Mouse (Mus musculus) heart, embryonic 11.5 days (tissue): ENCODE measurements at regions not wholly inside any gene's neighbourhood (a gene's known extent, or its start where the extent isn't known, plus 50 kb on each side); places are given as distances from the start of the nearest gene placed in this dataset.

Experiments used
- ATAC-seq: fragments of 200-750 bp; cut with Nextera tagmentation; replicated peaks from 2 replicates; pipeline ENCODE4 v1.8.0; 2017; ENCODE audit warnings: moderate library complexity; ENCODE audit not compliant: insufficient number of reproducible peaks, low FRiP score, low TSS enrichment
- H3K27ac ChIP-seq: fragments of 300-500 bp; sonication (generic); 2 replicates; pipeline ENCODE4 v1.5.1; 2014; ENCODE audit warnings: mild to moderate bottlenecking, low read depth, low read length
- H3K27me3 ChIP-seq: fragments of 300-500 bp; sonication (generic); 2 replicates; pipeline ENCODE4 v1.6.1; 2014; ENCODE audit warnings: mild to moderate bottlenecking, low read length, mixed read lengths; ENCODE audit not compliant: control insufficient read depth, insufficient read depth
- H3K36me3 ChIP-seq: fragments of 300-500 bp; sonication (generic); 2 replicates; pipeline ENCODE4 v1.6.1; 2014; ENCODE audit warnings: mild to moderate bottlenecking, low read length, moderate library complexity, mixed read lengths; ENCODE audit not compliant: control insufficient read depth, insufficient read depth
- H3K4me1 ChIP-seq: fragments of 300-500 bp; sonication (generic); 2 replicates; pipeline ENCODE4 v1.6.1; 2014; ENCODE audit warnings: low read length; ENCODE audit not compliant: control insufficient read depth, insufficient read depth
- H3K4me2 ChIP-seq: fragments of 300-500 bp; sonication (generic); 2 replicates; pipeline ENCODE4 v1.6.1; 2014; ENCODE audit warnings: mild to moderate bottlenecking, moderate library complexity
- H3K4me3 ChIP-seq: fragments of 300-500 bp; sonication (generic); 2 replicates; pipeline ENCODE4 v1.5.1; 2014; ENCODE audit warnings: low read depth, low read length
- H3K9ac ChIP-seq: fragments of 300-500 bp; sonication (generic); 2 replicates; pipeline ENCODE4 v1.6.1; 2014; ENCODE audit warnings: mild to moderate bottlenecking, low read depth, low read length, moderate library complexity
- H3K9me3 ChIP-seq: fragments of 300-500 bp; sonication (generic); replicated peaks from 2 replicates; pipeline ENCODE4 v1.6.1; 2016; ENCODE audit warnings: low read length; ENCODE audit not compliant: control insufficient read depth
- WGBS: fragments of 180-500 bp; shearing (Covaris S2); extraction: QIAGEN DNeasy Blood & Tissue Kit; methylation state at CpG from one replicate; pipeline ENCODE4 v1.1.7; 2014; ENCODE audit not compliant: insufficient replicate concordance; 5-methylcytosine and 5-hydroxymethylcytosine counted together

GRCm38 (mm10) chr1:92726341-92726740, 77.7 kb upstream of the Otos start:
- ATAC-seq, result no peak
- Histone ChIP-seq H3K9me3 (no peaks in the 10 kb centered on the region), H3K4me3 (no peak overlapping the region), H3K9ac (no peak overlapping the region), H3K27me3 (peaks cover 12% of the 10 kb centered on the region; the same call in 1 of the 2 replicates), H3K4me1 (peaks cover 2% of the 10 kb centered on the region), H3K27ac (no peak overlapping the region), H3K36me3 (no peaks in the 10 kb centered on the region), H3K4me2 (no peak overlapping the region)
- WGBS, result 82% methylated on average over 6 of the region's 6 CpGs

DNA sequence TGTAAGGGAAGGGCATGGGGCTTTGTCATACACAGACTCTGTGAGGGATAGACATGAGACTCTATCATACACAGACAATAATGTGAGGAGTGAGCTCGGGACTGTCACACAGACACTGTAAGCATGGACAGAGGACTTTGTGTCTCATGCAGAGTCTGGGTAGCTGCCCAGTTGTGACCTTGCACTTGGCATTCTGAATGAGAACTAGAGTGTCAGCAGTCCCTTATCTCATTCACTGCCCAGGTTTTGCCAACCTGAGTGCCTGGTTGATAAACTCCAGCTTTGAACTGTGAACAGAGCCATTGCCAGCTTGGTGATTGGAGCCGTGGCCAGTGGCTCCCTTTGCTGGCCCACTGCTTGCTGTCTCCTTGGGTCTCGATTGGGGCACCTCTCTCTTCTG, 75.5 kb upstream of the Otos start:
- no peaks in the 10 kb centered on the region for H3K36me3 ChIP-seq
- H3K4me1 ChIP-seq, result peaks cover 19% of the 10 kb centered on the region
- H3K4me3 ChIP-seq, result no peak overlapping the region
- no peak overlapping the region for H3K27ac ChIP-seq
- H3K4me2 ChIP-seq, result no peak overlapping the region
- no peaks in the 10 kb centered on the region for H3K9me3 ChIP-seq
- H3K27me3 ChIP-seq, result peaks cover 12% of the 10 kb centered on the region; the same call in 1 of the 2 replicates
- H3K9ac ChIP-seq, result no peak overlapping the region
- 60% methylated on average over 3 of the region's 3 CpGs for WGBS
- no peak for ATAC-seq

DNA sequence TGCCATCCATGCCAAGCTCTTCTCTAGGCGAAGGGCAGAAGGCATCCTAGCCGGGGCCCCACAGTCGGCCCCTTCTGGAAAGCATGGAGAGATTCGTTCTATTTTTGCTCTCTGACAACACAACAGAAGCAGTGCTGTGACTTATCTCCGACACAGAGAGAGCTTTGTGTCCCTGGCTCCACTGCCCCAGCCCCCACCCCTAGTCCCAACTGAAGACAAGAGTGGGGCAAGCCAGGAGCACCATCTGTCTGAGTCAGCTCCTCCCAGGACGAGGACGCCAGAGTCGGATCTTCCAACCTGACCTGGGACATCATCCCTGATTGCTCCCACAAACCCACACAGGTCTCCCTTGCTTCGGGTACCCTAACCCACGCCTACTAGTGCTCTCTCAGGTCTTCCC, 71.9 kb upstream of the Otos start:
- peak; percentile 56 for ATAC-seq
- no peak overlapping the region for H3K4me2 ChIP-seq
- no peaks in the 10 kb centered on the region for H3K36me3 ChIP-seq
- H3K4me1 ChIP-seq, result peaks cover 28% of the 10 kb centered on the region
- H3K27me3 ChIP-seq, result 0 out of 2 replicates have a peak, but pooled peaks cover under 1% of the 10 kb centered on the region
- 30% methylated on average over 10 of the region's 10 CpGs for WGBS
- no peak overlapping the region for H3K4me3 ChIP-seq
- no peaks in the 10 kb centered on the region for H3K9me3 ChIP-seq
- H3K27ac ChIP-seq, result peak overlapping the region; percentile 75
- H3K9ac ChIP-seq, result no peak overlapping the region

DNA sequence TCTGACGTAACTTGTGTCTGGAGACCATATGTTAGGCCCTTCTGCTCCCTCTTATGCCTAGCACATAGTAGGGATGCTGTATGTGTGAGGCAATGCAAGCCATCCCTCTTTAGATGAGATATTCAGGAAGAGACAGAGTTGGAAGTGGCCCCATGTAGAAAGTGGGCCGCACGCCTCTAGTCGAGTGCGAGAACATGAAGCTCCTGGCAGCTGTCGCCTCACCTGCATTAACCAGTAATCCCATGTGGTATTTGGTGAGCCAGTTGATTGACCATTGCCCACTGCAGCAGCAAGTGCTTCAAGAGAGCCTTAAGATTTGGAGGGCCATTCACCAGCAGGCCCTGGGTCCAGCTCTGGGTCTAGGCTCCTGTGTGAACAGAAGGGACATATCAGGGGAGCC, 71.2 kb upstream of the Otos start:
- H3K27me3 ChIP-seq, result no peaks in the 10 kb centered on the region
- no peak overlapping the region for H3K4me3 ChIP-seq
- no peak for ATAC-seq
- peaks cover 28% of the 10 kb centered on the region for H3K4me1 ChIP-seq
- no peaks in the 10 kb centered on the region for H3K36me3 ChIP-seq
- H3K27ac ChIP-seq, result peak overlapping the region; percentile 75
- H3K4me2 ChIP-seq, result no peak overlapping the region
- WGBS, result 91% methylated on average over 6 of the region's 6 CpGs
- no peaks in the 10 kb centered on the region for H3K9me3 ChIP-seq
- no peak overlapping the region for H3K9ac ChIP-seq

GRCm38 (mm10) chr1:92718108-92718507, 69.5 kb upstream of the Otos start:
- WGBS, result 58% methylated on average over 4 of the region's 4 CpGs
- Histone ChIP-seq H3K4me3 (no peak overlapping the region), H3K4me1 (peaks cover 28% of the 10 kb centered on the region), H3K9ac (no peak overlapping the region), H3K27ac (no peak overlapping the region), H3K9me3 (no peaks in the 10 kb centered on the region), H3K36me3 (no peaks in the 10 kb centered on the region), H3K27me3 (no peaks in the 10 kb centered on the region), H3K4me2 (no peak overlapping the region)
- peak; percentile 22 for ATAC-seq

DNA sequence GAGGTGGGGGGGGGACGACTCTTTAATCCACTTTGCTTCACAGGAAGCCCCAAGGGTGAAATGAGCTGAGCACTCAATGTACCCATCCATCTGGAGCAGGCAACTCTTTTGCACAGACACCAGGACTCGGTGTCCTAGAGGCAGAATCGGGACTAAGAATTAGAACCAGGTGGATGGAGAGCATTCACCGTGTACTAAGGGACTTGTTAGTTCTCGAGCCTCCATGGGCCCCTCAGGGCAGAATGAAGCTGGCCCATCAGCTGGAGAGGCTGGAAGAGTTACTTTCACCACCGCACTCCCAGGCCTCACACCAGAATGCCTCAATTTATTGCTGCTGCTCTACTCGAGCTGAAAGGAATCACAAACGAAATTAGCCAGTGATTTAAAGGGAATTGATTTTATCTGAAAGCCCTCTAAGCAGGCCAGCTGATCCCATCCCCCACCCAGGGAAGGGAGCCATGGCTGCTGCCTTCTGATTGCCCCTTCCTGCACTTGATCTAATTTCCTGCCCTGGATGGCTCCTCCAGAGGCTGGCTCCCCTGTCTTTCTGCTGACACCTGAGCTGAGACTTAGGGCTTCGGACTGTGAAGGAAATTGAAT, 66.2 kb upstream of the Otos start:
- WGBS, result 50% methylated on average over 9 of the region's 9 CpGs

GRCm38 (mm10) chr1:92712366-92712765, 63.7 kb upstream of the Otos start:
- no peak overlapping the region for H3K27ac ChIP-seq
- H3K36me3 ChIP-seq, result no peaks in the 10 kb centered on the region
- no peak overlapping the region for H3K9ac ChIP-seq
- no peak overlapping the region for H3K4me3 ChIP-seq
- H3K4me1 ChIP-seq, result peaks cover 14% of the 10 kb centered on the region; the same call in 1 of the 2 replicates
- H3K27me3 ChIP-seq, result peaks cover 14% of the 10 kb centered on the region
- H3K9me3 ChIP-seq, result no peaks in the 10 kb centered on the region
- WGBS, result 79% methylated on average over 8 of the region's 8 CpGs
- ATAC-seq, result no peak
- H3K4me2 ChIP-seq, result no peak overlapping the region

More for the DNA sequence above, 66.2 kb upstream of the Otos start:
- H3K27me3 ChIP-seq, result peaks cover 11% of the 10 kb centered on the region
- H3K4me1 ChIP-seq, result peaks cover 14% of the 10 kb centered on the region
- ATAC-seq, result no peak
- no peak overlapping the region for H3K27ac ChIP-seq
- no peak overlapping the region for H3K4me3 ChIP-seq
- no peak overlapping the region for H3K4me2 ChIP-seq
- H3K9me3 ChIP-seq, result no peaks in the 10 kb centered on the region
- no peaks in the 10 kb centered on the region for H3K36me3 ChIP-seq
- no peak overlapping the region for H3K9ac ChIP-seq

- Histone ChIP-seq H3K4me1 (peaks cover 11% of the 10 kb centered on the region; the same call in 1 of the 2 replicates), H3K27me3 (peaks cover 14% of the 10 kb centered on the region), H3K36me3 (no peaks in the 10 kb centered on the region), H3K4me2 (no peak overlapping the region), H3K9me3 (no peaks in the 10 kb centered on the region), H3K4me3 (no peak overlapping the region), H3K27ac (no peak overlapping the region), H3K9ac (no peak overlapping the region)
- ATAC-seq, result no peak
- WGBS, result 73% methylated on average over 2 of the region's 2 CpGs
These were observed 61.7 kb upstream of the Otos start for GRCm38 (mm10) chr1:92710321-92710839.
